ENCODE assay signal across 27 mouse cellular contexts in the genomic region with DNA sequence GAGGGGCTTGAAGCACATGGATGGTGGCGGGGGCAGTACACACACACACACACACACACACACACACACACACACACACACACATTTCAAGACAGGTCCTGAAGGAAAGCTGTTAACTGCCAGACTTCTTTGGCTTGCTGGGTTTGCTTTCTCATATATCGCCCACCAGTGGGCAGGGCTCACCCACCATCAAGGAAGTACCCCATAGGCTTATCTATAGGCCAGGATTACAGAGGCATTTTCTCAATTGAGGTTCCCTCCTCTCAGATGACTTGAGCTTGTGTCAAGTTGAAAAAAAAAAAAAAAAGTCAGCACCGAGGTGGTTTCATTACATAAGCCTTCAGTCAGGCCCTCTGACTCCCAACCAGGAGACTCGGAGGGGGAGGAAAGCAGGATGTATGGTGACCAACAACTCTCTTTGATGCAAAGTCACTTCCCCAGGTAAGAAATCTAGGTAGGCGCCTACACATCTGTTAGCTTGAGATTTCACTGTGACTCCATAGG. TPM values are rescaled to one million over a fixed set of nuclear protein-coding genes. Genes with fewer than 3 reads are reported as not detected.
A peak's percentile ranks its signal among the peaks of the same experiment; 100 is the strongest.
DNase-seq lines count a peak whose midpoint lies in the region; ATAC-seq lines count a peak whose summit lies in the region.
"Had no signal": no experiment of that assay in that cellular context is flagged by ENCODE, and none has a peak within 500 bp of the region (broad histone marks: within the 10 kb centered on the region; RNA-seq: fewer than 3 reads in every experiment).

No protein-coding gene starts in this region.

- no peak overlapping the region for H3K4me3 ChIP-seq in liver, embryonic 12.5 days
- no peak overlapping the region for H3K4me3 ChIP-seq in forebrain, embryonic 14.5 days (ENCODE audit: low read depth, low read length)
- no peak overlapping the region for H3K4me3 ChIP-seq in hindbrain, embryonic 13.5 days
- H3K4me3 ChIP-seq: forebrain, embryonic 13.5 days; hindbrain, embryonic 15.5 days; kidney, embryonic 15.5 days; midbrain, embryonic 13.5 days; neural tube, embryonic 13.5 days had no signal

- H3K27me3 ChIP-seq in liver, embryonic 12.5 days (replicated peaks), result no peaks in the 10 kb centered on the region
- H3K27me3 ChIP-seq in forebrain, embryonic 14.5 days (replicated peaks; ENCODE audit: control insufficient read depth, insufficient read depth, low read length), result no peaks in the 10 kb centered on the region
- no peaks in the 10 kb centered on the region for H3K27me3 ChIP-seq in hindbrain, embryonic 13.5 days
- H3K27me3 ChIP-seq: forebrain, embryonic 13.5 days; hindbrain, embryonic 15.5 days; kidney, embryonic 15.5 days; midbrain, embryonic 13.5 days; neural tube, embryonic 13.5 days; Patski had no signal

- peaks cover 2% of the 10 kb centered on the region; the same call in 1 of the 2 replicates for H3K4me1 ChIP-seq in liver, embryonic 12.5 days
- H3K4me1 ChIP-seq in forebrain, embryonic 14.5 days (ENCODE audit: control insufficient read depth, insufficient read depth, low read length), result no peaks in the 10 kb centered on the region
- no peaks in the 10 kb centered on the region for H3K4me1 ChIP-seq in hindbrain, embryonic 13.5 days (replicated peaks)
- H3K4me1 ChIP-seq: forebrain, embryonic 13.5 days; hindbrain, embryonic 15.5 days; kidney, embryonic 15.5 days; midbrain, embryonic 13.5 days; neural tube, embryonic 13.5 days had no signal

- H3K4me2 ChIP-seq in liver, embryonic 12.5 days, result no peak overlapping the region
- no peak overlapping the region for H3K4me2 ChIP-seq in forebrain, embryonic 14.5 days (ENCODE audit: low read length)
- H3K4me2 ChIP-seq in hindbrain, embryonic 13.5 days, result no peak overlapping the region
- H3K4me2 ChIP-seq: forebrain, embryonic 13.5 days; heart, embryonic 11.5 days; hindbrain, embryonic 15.5 days; kidney, embryonic 15.5 days; midbrain, embryonic 13.5 days; neural tube, embryonic 13.5 days had no signal

- ATAC-seq in liver, embryonic 12.5 days, result no peak
- ATAC-seq in hematopoietic stem cell, adult 5-6 weeks (replicated peaks in 1 of 2; ENCODE audit: insufficient read depth in 1 of 2, low FRiP score in 2 of 2, low TSS enrichment in 1 of 2, low read depth in 1 of 2, poor library complexity in 2 of 2, severe bottlenecking in 2 of 2), result peak; percentile 30 to 34
- ATAC-seq in neutrophil, adult 5-6 weeks (ENCODE audit: extremely low read depth, insufficient number of reproducible peaks, low FRiP score, poor library complexity, severe bottlenecking), result peak; percentile 20
- no peak for ATAC-seq in forebrain, embryonic 14.5 days
- ATAC-seq in hindbrain, embryonic 13.5 days (ENCODE audit: low FRiP score), result no peak
- ATAC-seq: forebrain, embryonic 13.5 days; inflammation-experienced regulatory T-cells, adult 6 months; midbrain, embryonic 13.5 days; Patski had no signal

- DNase-seq in liver (no peak), 416B (ENCODE audit: low read depth) (peak; percentile 72)
- DNase-seq in forebrain, embryonic 14.5 days (ENCODE audit: low spot score), result no peak
- DNase-seq: adrenal gland, postnatal 25 days; cerebellum, adult 18-20 months; cerebellum, postnatal 14 days; gastrocnemius, postnatal 25 days; heart, adult 18-20 months; heart, postnatal 36 days; kidney, adult 11 months; kidney, postnatal 25 days; lung, adult 2 months; right cerebral cortex, postnatal 14 days had no signal

- no peak overlapping the region for H3K9ac ChIP-seq in liver, embryonic 12.5 days
- no peak overlapping the region for H3K9ac ChIP-seq in forebrain, embryonic 14.5 days (ENCODE audit: low read length)
- H3K9ac ChIP-seq in hindbrain, embryonic 13.5 days, result no peak overlapping the region
- H3K9ac ChIP-seq: forebrain, embryonic 13.5 days; hindbrain, embryonic 15.5 days; kidney, embryonic 15.5 days; midbrain, embryonic 13.5 days; neural tube, embryonic 13.5 days had no signal

- no peaks in the 10 kb centered on the region for H3K36me3 ChIP-seq in liver, embryonic 12.5 days
- no peaks in the 10 kb centered on the region for H3K36me3 ChIP-seq in forebrain, embryonic 14.5 days (ENCODE audit: control insufficient read depth, insufficient read depth, low read length)
- H3K36me3 ChIP-seq in hindbrain, embryonic 13.5 days, result no peaks in the 10 kb centered on the region
- H3K36me3 ChIP-seq: G1E; hindbrain, embryonic 15.5 days; kidney, embryonic 15.5 days; midbrain, embryonic 13.5 days; neural tube, embryonic 13.5 days had no signal

- WGBS in liver, embryonic 12.5 days (ENCODE audit: insufficient replicate concordance), result 31% methylated on average over 4 of the region's 5 CpGs
- 84% methylated on average over 5 of the region's 5 CpGs for WGBS in forebrain, embryonic 14.5 days
- WGBS in hindbrain, embryonic 13.5 days, result 83% methylated on average over 5 of the region's 5 CpGs

- H3K27ac ChIP-seq in liver, embryonic 12.5 days, result peak overlapping the region; percentile 45; the same call in 1 of the 2 replicates
- H3K27ac ChIP-seq in forebrain, embryonic 14.5 days (ENCODE audit: low read depth, low read length), result no peak overlapping the region
- no peak overlapping the region for H3K27ac ChIP-seq in hindbrain, embryonic 13.5 days
- H3K27ac ChIP-seq: forebrain, embryonic 13.5 days; hindbrain, embryonic 15.5 days; kidney, embryonic 15.5 days; midbrain, embryonic 13.5 days; neural tube, embryonic 13.5 days had no signal

- no peaks in the 10 kb centered on the region for H3K9me3 ChIP-seq in liver, embryonic 12.5 days (replicated peaks)
- no peaks in the 10 kb centered on the region for H3K9me3 ChIP-seq in forebrain, embryonic 14.5 days (replicated peaks; ENCODE audit: control insufficient read depth, low read length)
- H3K9me3 ChIP-seq in hindbrain, embryonic 13.5 days, result no peaks in the 10 kb centered on the region
- H3K9me3 ChIP-seq: hindbrain, embryonic 15.5 days; kidney, embryonic 15.5 days; midbrain, embryonic 13.5 days; neural tube, embryonic 13.5 days had no signal

RNA-seq across cellular contexts. Expression of gene Diras2, which starts 19.7 kb away (rescaled TPM):
- polyA plus RNA-seq in liver, embryonic 12.5 days (2016; fragmentation: Nextera tagmentation; extraction: Ambion mirVana), result 0.10 and 0.12 TPM in 2 replicates
- 0.30 and 0.75 TPM in 2 replicates for total RNA-seq in hematopoietic stem cell, adult 5-6 weeks (2017)
- 4.3 and 4.9 TPM in 2 replicates for total RNA-seq in neutrophil, adult 5-6 weeks (2017)
- polyA plus RNA-seq in forebrain, embryonic 14.5 days (2014; fragmentation: Nextera tagmentation; extraction: Ambion mirVana), result 1.5 and 2.2 TPM in 2 replicates
- polyA plus RNA-seq in hindbrain, embryonic 13.5 days (2015; fragmentation: Nextera tagmentation; extraction: Ambion mirVana), result 2.5 and 2.9 TPM in 2 replicates
- total RNA-seq: liver, adult 2 months had no signal
- polyA plus RNA-seq: G1E; inflammation-experienced regulatory T-cells, adult 6 months; Patski had no signal

RNA-seq across cellular contexts. Expression of gene Syk, which starts 32.2 kb away (rescaled TPM):
- polyA plus RNA-seq in liver, embryonic 12.5 days (2016; fragmentation: Nextera tagmentation; extraction: Ambion mirVana), result 8.5 and 9.8 TPM in 2 replicates
- total RNA-seq in hematopoietic stem cell, adult 5-6 weeks (2017), result 99.6 and 106 TPM in 2 replicates
- total RNA-seq in neutrophil, adult 5-6 weeks (2017), result 778 and 787 TPM in 2 replicates
- 1.0 and 1.1 TPM in 2 replicates for polyA plus RNA-seq in forebrain, embryonic 14.5 days (2014; fragmentation: Nextera tagmentation; extraction: Ambion mirVana)
- polyA plus RNA-seq in hindbrain, embryonic 13.5 days (2015; fragmentation: Nextera tagmentation; extraction: Ambion mirVana), result 1.7 and 1.8 TPM in 2 replicates
- polyA plus RNA-seq: G1E, Patski had no signal

Comparison
In these comparisons a context has a peak if more than half of its experiments do, and no peak if none do; other contexts are left out.
1. ATAC-seq: peak in hematopoietic stem cell, adult 5-6 weeks (2 of 2) and neutrophil, adult 5-6 weeks (single experiment); none in liver, embryonic 12.5 days (single experiment), forebrain, embryonic 14.5 days (single experiment) and hindbrain, embryonic 13.5 days (single experiment).